Mouse (Mus musculus): Measurements from ENCODE around the gene Pcgf2.
"Not testable (repeated sequence)": the region's sequence is repeated elsewhere in the genome, so short reads cannot be mapped to it uniquely, and the experiment has no call there.

Pcgf2 gene

DNA sequence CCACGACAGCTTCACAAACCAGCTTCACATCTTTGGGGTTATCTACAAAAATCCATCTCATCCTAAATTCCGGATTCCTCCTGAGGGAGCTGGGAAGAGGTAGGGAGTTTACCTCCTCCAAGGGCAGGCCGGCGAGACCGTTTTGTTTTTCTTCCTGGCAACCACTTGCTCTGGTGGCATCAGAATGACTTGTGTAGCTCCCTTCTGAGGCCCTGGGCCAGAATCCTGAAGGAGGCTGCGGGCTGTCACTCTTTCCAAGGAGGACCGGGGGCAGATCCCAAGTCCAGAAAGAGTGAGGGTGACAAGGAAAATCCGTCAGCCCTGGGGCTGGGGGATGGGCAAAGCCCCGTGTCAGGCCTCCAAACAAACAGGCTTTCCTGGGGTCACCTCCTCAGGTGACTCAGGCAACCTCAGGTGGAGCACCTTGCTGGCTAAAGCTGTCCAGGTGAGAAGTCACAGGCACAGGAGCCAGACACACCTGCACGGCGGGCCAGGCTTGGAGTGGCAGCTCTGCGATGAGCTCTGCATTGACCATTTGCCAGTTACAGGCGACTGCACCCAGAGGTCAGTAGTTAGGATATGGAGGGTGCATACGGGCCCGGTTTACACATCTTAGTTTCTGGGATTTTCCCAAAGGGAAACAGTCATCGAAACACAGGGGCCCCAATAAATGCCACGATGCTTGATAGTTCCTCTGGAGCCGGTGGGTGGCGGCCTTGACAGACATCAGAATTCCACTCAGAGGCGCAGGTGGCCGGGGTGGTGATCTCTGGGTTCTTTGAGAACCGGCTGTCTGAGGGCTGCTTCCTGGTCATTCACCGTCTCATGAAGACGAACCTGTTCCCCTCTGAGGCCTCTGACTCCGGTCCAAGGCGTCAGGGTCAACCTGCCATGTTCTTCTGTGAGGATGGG, 17.3 kb upstream of the Pcgf2 start:
- DNase-seq (ENCODE audit: low spot score in 2 of 2), result no peak

DNA sequence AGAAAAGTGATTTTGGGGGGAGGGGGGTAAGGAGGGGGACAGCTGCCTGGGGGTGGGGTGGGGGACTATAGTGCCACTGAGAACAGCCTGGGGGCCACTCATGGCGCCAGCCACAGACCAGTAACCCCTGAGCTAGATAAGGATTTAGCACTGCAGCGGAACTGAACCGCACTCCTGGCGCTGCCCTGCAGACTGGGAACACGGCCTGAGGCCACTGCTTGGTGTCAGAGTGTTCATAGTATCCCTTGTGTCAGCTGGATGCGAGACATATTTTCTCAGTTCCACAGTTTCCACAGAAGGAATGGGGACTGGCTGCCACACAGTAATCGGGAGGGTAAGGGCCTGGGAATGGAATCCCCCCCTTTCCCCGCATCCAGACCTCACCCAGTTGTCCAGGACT, 15.7 kb upstream of the Pcgf2 start:
- no peak for DNase-seq (ENCODE audit: low spot score in 2 of 2)

DNA sequence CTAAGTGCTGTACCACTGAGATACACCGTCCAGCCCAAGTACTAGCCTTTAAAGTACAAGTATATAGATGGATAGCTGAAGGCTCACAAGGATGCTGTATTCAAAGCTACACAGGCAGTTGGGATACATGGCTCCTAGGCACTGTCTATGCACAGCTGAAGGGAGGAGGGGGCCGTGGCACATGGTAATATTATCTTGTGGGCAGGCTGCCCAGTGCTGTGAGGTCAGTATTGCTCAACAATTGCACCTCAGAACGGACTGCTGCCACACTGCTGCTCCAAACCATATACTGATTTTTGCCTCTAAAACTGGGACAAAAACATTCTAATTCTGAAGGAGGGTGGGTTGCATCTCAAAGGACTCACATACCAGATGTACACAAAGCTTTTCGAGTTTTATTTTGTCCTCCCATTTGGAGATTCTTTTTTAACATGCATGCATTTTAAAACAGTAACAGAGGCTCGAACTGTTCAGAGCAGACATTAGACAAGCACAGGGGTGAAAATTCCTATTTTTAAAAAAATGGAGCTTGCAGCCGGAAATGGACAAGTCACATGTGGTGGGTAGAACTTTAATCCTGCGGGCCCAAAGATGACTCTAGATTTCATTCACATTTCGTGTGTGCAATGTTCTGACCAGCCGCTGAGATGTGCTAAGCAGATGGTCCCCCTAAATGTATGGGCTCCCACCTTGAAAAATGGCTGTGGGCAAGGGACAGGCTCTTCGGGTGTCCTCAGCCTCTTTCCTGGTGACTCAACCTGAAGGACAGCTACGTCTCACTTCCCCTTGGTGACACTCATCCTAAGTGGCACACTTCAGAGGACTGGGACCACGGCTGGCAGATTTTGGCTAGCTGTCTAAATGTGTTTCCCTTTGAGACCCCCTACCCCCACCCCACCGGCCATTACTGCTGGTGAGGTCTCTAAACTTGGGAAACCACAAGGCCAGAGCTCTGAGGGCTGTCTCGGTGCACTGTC, 14.8 kb upstream of the Pcgf2 start:
- no peak for DNase-seq (ENCODE audit: low spot score in 2 of 2)

DNA sequence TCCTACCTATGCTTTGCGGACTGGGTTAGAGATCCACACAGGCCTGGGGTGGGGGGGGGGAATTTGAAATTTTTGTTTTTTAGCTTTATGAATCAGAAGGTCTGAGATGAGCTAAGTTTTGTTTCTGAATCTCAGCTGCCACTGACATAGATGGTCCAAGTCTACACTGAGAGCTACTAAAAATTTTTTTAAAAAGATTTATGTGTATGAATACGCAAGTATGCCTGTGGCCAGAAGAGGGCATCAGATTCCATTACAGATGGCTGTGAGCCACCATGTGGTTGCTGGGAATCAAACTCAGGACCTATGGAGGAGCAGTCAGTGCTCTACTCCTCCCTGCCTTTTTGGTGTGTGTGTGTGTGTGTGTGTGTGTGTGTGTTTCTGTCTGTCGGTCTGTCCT, 14.1 kb upstream of the Pcgf2 start:
- DNase-seq (ENCODE audit: low spot score in 2 of 2), result no peak

DNA sequence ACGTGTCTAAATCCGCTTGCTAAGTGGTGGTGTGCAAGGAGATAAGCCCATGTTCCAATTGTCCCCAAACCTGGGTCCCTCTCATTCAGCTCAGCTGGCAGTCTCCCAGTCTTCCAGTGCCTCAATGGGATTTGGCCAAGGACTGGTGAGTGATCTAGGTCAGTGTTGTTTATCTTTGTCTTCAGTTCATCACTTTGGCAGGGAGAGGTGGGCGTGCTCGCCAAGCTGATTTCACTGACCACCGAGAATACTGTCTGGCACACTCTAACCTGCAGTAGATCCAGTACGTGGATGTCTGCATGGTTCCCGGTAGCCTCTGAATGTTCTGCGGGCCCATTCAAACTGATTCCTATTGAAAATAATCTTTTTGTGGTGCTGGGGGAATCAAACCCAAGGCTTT, 13.6 kb upstream of the Pcgf2 start:
- no peak for DNase-seq (ENCODE audit: low spot score in 2 of 2)

DNA sequence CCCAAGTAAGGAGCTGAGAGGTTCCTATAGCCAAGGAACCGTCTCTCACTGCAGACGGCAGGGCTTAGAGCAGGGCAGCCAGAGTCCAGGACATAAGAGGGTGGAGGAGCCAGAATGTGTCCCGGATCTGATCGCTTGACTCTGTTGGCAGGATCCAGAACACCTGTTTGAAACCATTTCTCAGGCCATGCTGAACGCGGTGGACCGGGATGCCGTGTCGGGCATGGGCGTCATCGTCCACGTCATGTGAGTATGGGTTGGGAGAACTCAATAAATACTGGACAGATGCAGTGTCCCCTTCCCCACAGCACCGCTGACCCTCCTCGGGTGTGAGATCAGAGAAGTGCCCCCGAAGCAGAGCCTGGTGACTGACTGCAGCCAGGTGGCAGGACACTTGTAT, 12.0 kb upstream of the Pcgf2 start:
- DNase-seq (ENCODE audit: low spot score in 2 of 2), result no peak

DNA sequence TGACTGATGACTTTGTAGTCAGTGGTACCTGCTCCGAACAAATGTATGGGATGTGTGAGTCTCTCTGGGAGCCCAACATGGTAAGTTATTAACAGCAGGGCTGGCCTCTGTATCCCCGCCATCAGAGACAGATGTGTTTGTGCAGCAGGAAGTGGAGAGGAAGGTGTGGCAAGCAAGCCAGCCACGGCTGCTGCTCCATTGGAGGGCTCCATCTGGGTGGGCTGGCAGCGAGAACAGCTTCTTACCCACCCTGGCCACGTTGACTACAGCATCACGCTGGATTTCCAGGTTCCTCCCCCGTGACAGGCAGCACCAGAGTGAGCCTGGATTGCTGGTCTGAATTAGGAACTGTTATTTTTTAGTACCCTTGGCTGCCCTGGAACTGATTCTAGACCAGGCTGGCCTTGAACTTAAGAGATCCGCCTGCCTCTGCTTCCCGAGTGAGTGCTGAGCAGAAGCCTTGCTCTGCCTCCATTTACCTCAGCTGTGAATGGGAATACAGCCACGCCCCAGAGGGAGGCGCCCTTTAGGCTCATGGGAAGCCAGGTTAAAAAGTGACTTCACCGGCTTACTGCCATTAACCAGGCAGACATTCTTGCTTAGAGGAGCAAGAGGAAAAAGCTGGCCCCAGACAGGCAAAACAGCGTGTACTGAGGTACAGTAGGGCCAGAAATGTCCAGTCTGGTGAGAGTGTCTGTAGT, 11.1 kb upstream of the Pcgf2 start:
- DNase-seq (ENCODE audit: low spot score in 2 of 2), result no peak

DNA sequence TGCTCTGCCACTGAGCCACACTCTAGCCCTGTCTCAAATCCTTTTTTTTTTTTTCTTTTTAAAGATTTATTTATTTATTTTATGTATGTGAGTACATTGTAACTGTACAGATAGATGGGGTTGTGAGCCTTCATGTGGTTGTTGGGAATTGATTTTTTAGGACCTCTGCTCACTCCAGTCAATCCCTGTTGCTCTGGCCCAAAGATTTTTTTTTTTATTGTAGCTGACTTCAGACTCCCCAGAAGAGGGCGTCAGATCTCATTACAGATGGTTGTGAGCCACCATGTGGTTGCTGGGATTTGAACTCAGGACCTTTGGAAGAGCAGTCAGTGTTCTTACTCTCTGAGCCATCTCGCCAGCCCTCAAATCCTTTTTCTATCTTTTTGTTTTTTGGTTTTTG, 9.8 kb upstream of the Pcgf2 start:
- DNase-seq (ENCODE audit: low spot score in 2 of 2), result not testable (repeated sequence)

DNA sequence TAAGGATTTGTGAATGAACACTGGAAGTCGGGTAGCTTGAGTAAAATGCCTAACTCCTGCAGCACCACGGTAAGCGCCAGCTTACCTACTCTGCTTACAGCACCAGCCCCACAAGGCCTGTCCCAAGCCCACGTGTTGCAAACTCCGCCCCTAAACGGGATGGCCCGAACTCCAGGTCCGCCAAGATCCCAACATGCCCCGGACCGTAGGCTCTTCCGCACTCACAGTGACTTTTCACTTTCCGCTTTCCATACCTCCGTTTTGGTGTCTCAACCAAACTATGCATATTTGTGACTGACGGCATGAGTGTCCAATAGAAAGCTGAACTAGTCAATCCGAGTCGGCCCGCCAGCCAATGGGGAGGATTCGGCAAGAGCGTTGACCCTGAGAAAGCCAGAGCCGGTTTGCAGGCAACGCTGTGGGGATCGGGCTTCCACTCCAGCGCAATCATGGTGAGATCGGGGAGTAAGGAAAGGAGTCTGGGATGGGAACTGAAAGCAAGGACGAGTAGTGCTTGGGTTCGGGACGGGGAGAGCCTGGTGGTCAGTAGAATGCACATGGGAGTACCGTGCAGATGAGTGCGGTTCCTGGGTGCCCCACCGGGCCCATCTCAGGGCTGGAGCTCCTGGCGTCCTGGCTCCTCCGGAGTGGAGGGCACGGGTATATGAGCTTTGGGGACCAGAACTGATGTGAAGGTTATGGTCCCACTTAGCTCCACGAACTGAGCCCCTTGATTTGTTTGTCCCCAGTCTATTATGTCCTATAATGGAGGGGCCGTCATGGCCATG, 2.9 kb upstream of the Pcgf2 start, which contains the start of gene Psmb3:
Gene Psmb3, plus strand, starts transcription at position 361 of the 788 bp plus-strand sequence.
- DNase-seq (ENCODE audit: low spot score in 2 of 2), result peak; percentile 92 to 98

DNA sequence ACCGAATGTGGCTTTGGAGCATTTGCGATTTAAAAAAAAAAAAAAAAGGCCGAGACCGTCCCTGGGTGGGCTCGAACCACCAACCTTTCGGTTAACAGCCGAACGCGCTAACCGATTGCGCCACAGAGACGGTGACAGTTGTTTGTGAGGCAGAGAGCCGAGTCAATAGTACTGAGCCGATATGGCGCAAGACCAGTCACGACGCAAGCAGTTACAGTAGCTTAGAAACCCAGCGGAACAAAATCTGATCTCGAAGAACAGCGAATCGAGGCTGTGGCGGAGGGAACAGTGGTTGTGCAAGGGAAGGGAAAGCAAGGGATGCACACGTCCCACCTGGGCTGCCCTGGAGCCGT, 2.1 kb upstream of the Pcgf2 start:
- peak; percentile 74 to 87 for DNase-seq (ENCODE audit: low spot score in 2 of 2)

DNA sequence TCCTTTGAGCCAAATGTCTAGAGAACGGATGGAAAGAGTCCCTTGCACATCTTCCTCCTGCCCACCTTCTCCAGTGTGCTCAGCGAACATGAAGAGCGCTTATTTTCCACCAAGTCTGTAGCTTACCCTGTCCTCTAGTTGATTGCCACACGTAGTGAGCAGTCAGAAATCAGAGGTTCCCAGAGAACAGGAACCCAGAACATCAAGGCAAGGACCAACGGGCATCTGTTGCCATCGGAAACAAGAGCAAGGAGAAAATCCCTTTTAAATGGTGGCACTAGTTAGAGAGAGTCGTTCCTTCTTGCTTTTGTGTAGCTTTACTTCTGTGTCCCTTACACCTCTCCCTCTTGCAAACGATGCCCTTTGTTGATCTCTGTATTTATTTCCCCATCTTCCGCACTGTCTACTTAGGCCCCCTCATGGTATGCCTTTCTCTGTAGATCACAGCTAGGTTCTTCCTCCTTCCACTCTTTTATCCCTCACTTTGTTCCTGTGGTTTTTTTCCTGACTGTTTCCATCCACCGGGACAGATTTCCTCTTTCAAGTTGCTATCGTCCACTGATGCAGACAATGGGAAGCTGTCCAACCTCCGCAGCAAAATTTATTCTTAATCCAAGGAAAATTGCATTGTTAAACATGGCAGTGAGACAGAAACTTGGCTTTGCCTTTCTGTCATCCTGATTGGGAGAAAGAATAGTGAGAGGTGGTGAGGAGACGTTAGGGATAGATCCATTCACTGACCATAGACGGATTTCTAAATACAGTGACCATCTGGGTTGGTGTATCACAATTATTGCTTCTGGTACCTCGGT, 1.5 kb upstream of the Pcgf2 start:
- DNase-seq (ENCODE audit: low spot score in 2 of 2), result no peak

DNA sequence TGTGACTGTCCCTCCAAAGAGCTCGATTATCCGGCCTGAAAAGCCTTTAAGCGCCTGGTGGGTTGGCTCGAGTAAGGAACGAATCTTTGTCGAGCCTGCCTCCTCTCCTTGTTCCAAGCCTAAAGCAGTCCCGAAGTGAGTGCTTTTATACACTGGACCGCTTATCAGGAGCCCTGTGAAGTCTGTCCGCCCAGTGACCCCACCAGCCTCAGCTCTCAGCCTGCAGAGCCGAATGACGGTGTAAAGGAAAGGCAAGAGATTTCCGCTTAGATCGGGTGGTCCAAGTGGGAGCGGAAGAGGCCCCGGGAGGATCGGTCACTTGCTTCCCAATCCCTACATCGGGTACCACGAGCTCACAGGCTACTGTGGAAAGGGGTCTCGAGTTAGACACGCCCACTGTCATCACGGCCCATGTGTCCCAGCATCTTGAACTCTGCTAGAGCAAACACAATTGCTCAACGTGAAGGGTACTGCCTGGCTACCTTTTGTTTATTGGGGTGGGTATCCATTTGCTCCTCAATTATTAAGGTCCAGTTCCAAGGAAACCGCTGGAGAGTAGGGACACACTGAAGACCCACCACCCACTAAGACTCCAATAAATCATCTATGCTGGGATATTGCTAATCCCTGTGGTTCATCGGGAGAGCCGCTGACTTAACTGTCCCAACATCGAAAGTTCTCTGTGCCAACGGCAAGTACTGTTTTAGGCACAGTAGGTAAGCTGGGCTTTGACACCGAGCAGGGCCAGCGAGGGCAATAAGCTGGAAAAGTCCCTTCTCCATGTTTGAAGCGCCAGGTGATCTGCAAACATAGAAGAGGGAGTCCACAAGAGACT, 666 bp upstream of the Pcgf2 start:
- no peak for DNase-seq (ENCODE audit: low spot score in 2 of 2)

DNA sequence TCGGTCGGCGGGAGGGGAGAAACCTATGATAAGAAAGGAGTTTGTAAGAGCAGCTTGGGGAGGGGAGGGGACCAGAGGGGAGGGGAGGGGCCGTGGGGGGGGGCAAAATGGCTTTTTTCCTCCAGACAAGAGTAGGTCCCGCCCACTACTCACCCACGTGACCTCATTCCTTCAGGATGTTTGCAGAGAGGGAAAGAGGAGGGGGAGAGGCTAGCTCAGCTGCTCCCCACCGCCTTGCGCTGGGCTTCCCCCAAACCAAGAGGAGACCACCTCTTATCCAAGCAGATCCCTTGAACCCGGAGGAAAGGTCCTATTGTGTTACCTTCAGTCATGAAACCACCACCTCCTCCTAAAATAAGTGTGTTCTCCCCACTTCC, 683 bp downstream of the Pcgf2 start:
- DNase-seq (ENCODE audit: low spot score in 2 of 2), result no peak

DNA sequence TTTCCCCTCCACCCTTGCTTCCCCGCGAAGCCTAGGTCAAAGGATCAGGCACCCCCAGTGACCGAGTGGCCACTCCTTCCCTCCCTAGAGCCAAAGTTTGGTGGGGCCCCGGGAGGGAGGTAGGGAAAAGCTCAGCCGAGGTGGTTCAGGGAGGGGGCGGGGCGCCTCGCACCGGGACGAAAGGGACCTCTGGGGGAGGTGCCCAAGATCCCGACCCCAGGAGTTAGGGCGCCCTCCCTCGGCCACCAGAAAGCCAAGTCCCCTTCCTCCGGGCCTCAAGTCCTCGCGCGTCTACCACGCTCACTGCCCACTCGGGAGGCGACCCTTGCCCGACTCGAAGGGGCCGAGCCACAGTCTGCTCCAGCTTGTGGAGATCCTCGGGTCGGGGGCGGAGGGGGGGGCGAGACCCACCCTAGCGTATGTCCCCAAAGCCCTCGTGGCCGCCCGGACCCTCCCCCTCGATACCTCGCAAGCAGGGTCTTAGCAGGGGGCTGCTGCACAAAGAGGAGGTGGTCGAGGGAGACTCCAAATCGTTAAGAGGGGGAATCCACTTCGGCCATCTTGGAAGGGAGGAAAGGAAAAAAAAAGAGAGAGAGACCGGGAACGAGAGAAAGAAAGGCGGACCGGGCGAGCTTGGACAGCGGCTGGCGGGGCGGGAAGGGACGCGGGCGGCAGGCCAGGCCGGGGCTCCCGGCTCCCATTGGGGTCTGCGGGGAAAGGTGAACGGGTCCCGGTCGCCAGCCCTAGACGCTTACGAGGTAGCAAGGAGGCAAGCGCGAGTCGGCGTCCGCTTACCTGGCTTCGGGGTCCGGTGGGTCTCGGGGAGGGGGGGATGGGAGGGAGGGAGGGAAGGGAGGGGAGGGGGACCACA, 1.3 kb downstream of the Pcgf2 start:
- peak in 1 of 2 experiments; percentile 24 for DNase-seq (ENCODE audit: low spot score in 2 of 2)

DNA sequence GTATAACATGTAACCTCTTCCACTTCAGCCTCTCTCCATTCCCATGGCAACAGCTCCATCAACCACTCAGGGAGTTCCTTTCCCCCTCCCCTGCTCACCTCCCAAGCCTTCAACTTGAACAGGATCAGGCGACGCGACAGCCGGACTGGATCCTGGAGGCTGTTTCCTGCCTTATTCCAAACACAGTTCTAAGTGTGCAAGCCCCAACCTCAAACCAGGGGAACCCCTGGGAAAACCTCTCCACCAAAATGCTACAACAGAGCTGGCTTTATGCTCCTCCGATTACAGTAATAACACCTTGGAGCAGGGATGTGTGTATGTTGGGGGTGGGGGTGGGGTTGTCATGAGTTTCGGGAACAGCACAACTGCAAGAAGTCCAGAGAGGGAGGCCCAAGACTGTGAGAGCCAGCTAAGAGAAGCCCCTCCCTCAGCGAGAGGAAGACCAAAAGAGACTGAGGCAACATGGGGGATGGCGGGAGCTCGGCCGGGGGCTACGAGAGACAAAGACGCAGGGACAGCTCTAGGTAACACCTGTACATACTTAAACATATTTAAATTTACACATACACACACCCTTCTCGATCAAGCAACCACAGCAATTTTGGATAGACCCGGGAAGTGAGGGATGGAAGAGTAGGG, 2.3 kb downstream of the Pcgf2 start:
- no peak for DNase-seq (ENCODE audit: low spot score in 2 of 2)

DNA sequence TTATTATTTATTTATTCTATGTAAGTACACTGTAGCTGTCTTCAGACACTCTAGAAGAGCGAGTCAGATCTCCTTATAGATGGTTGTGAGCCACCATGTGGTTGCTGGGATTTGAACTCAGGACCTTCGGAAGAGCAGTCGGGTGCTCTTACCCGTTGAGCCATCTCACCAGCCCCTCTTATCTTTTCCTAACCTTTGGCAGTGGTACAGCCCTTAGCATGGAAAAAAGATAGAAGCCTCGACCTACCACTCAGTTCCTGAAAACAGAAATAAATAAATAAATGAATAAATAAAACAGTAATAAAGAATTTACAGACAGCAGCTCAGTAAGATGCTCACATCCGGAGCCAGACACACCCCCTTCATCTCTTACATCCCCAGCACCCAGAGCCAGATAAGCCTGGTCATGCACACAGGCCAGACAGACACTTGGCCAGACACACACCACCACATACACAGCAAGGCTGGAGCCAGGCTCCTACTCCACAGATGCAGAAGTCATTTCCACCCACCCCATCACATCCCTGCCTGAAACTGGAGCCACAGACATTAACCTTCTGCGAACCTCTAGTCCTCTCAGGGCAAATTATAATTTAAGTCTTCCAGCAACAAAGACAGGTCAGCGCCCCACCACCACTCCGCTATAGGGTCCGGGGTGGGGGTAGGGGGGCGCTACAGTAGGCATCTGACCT, 3.0 kb downstream of the Pcgf2 start:
- DNase-seq (ENCODE audit: low spot score in 2 of 2), result no peak

DNA sequence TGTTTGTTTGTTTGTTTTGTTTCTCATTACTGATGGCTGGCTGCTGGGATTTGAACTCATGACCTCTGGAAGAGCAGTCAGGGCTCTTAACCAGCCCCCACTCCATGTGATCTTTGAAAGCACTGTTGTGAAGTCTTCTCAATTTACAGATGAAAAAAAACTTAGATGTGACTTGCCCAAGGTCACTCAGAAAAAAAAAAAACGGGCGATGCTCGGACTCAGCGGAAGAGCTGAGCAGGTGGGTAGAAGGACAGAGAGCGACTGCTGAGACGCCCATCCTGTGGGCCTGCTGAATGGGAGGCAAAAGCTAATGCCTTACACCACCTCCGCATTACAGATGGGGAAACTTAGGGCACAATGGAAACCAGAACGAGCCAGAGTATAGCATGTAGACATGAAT, 3.6 kb downstream of the Pcgf2 start:
- no peak for DNase-seq (ENCODE audit: low spot score in 2 of 2)
